Mouse (Mus musculus) heart, adult 10 weeks (tissue): ENCODE data around the gene Jarid2. TPM values are rescaled to one million over a fixed set of nuclear protein-coding genes. Genes with fewer than 3 reads are reported as not detected.

Experiments used
- polyA plus RNA-seq: library from polyadenylated mRNA; stranded (reverse); fragments of 350-450 nt; fragmentation: Illumina TruSeq; extraction: RNeasy Lipid Tissue Mini Kit (QIAGEN cat#74804); gene quantifications from one replicate; pipeline ENCODE4 v1.2.3, GENCODE M21; 2014; ENCODE audit warnings: low read depth, low replicate concordance

The Jarid2 gene
- polyA plus RNA-seq, result 14.2 TPM

DNA sequence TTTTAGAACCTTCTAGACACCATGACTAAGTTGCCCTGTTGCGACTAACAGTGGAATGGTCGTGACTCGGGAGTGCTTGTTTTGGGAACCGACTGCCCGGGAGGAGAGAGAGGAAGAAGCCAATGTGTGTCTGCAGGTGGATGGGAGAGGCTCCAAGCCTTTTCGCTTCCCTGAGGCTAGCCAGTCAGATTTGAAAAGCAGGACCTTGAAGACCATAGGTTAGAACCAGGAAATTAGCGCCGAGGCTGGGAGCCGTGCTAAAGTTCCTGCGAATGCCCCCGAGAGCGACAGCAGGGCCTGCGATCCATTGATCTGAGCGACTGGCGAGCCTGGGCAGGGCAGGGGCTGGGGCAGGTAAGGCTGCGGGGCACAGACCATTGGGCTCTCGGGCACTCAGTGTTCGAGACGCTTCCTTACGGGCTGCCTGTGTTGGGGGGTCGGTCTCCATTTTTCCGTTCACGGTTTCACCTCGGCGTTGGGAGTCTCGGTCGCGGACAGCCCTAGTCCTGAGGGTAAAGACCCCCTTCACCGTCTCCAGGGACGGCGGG lies at the start of gene Jarid2:
Gene Jarid2, plus strand, starts transcription at position 51 of the 548 bp plus-strand sequence.

